Mouse (Mus musculus) lung, embryonic 16.5 days (tissue): Measurements from ENCODE around the gene Nr2c2. TPM values are rescaled to one million over a fixed set of nuclear protein-coding genes. Genes with fewer than 3 reads are reported as not detected.
"Not testable (repeated sequence)": the region's sequence is repeated elsewhere in the genome, so short reads cannot be mapped to it uniquely, and the experiment has no call there.

Experiments
- ATAC-seq: fragments of 200-750 bp; cut with Nextera tagmentation; 2 replicates; pipeline ENCODE4 v1.8.0; 2017; ENCODE audit warnings: low read depth, mild to moderate bottlenecking, moderate library complexity
- H3K27ac ChIP-seq: fragments of 300-500 bp; sonication (generic); 2 replicates; pipeline ENCODE4 v1.5.1; 2014; ENCODE audit warnings: mild to moderate bottlenecking, control low read depth, low read length
- H3K27me3 ChIP-seq: fragments of 300-500 bp; sonication (generic); 2 replicates; pipeline ENCODE4 v1.6.1; 2014; ENCODE audit warnings: low read depth, low read length, mixed read lengths; ENCODE audit not compliant: control insufficient read depth, insufficient read depth
- H3K36me3 ChIP-seq: fragments of 300-500 bp; sonication (generic); 2 replicates; pipeline ENCODE4 v1.6.1; 2014; ENCODE audit warnings: low read length; ENCODE audit not compliant: control insufficient read depth, insufficient read depth
- H3K4me1 ChIP-seq: fragments of 300-500 bp; sonication (generic); replicated peaks from 2 replicates; pipeline ENCODE4 v1.6.1; 2014; ENCODE audit warnings: low read length, mixed read lengths; ENCODE audit not compliant: control insufficient read depth, insufficient read depth
- H3K4me2 ChIP-seq: fragments of 300-500 bp; sonication (generic); 2 replicates; pipeline ENCODE4 v1.6.1; 2014; ENCODE audit warnings: low read depth, low read length, control low read depth
- H3K4me3 ChIP-seq: fragments of 300-500 bp; sonication (generic); 2 replicates; pipeline ENCODE4 v1.5.1; 2014; ENCODE audit warnings: mild to moderate bottlenecking, low read length, control low read depth
- H3K9ac ChIP-seq: fragments of 300-500 bp; sonication (generic); 2 replicates; pipeline ENCODE4 v1.6.1; 2014; ENCODE audit warnings: low read length, control low read depth
- H3K9me3 ChIP-seq: fragments of 300-500 bp; sonication (generic); 2 replicates; pipeline ENCODE4 v1.6.1; 2016; ENCODE audit warnings: low read length; ENCODE audit not compliant: control insufficient read depth
- WGBS: fragments of 180-500 bp; shearing (Covaris S2); extraction: QIAGEN DNeasy Blood & Tissue Kit; methylation state at CpG from one replicate; pipeline ENCODE4 v1.1.7; 2014; 5-methylcytosine and 5-hydroxymethylcytosine counted together
- polyA plus RNA-seq: library from polyadenylated mRNA; unstranded; fragments of >200 nt; fragmentation: Nextera tagmentation; extraction: Ambion mirVana; gene quantifications from 2 replicates; pipeline ENCODE4 v1.2.1, GENCODE M21; 2015

Nr2c2 gene
- polyA plus RNA-seq, 1 experiment from 2014 or later: 15.3 TPM

- no peak overlapping the region for H3K9ac ChIP-seq
- no peak overlapping the region for H3K27ac ChIP-seq
- H3K27me3 ChIP-seq: no peaks in the 10 kb centered on the region
- ATAC-seq: peak; percentile 50; the same call in 1 of the 2 replicates
- no peak overlapping the region for H3K4me2 ChIP-seq
- 33% methylated on average over 15 of the region's 15 CpGs for WGBS
- H3K36me3 ChIP-seq: no peaks in the 10 kb centered on the region
- no peaks in the 10 kb centered on the region for H3K4me1 ChIP-seq
- H3K4me3 ChIP-seq: no peak overlapping the region
- H3K9me3 ChIP-seq: no peaks in the 10 kb centered on the region
Observed at GRCm38 (mm10) chr6:92071121-92071839, 19.9 kb upstream of the Nr2c2 start.

GRCm38 (mm10) chr6:92080730-92081129 lies 10.5 kb upstream of the Nr2c2 start:
- H3K27me3 ChIP-seq: no peaks in the 10 kb centered on the region
- H3K4me3 ChIP-seq: no peak overlapping the region
- no peak overlapping the region for H3K4me2 ChIP-seq
- no peak overlapping the region for H3K9ac ChIP-seq
- H3K36me3 ChIP-seq: no peaks in the 10 kb centered on the region
- no peaks in the 10 kb centered on the region for H3K4me1 ChIP-seq
- no peak for ATAC-seq
- H3K9me3 ChIP-seq: no peaks in the 10 kb centered on the region
- H3K27ac ChIP-seq: no peak overlapping the region
- 85% methylated on average over 2 of the region's 2 CpGs for WGBS

- WGBS: 77% methylated on average over 4 of the region's 4 CpGs
- no peak overlapping the region for H3K4me3 ChIP-seq
- H3K27ac ChIP-seq: no peak overlapping the region
- no peak overlapping the region for H3K9ac ChIP-seq
- H3K4me1 ChIP-seq: no peaks in the 10 kb centered on the region
- H3K4me2 ChIP-seq: no peak overlapping the region
- no peaks in the 10 kb centered on the region for H3K36me3 ChIP-seq
- ATAC-seq: no peak
- no peaks in the 10 kb centered on the region for H3K9me3 ChIP-seq
- no peaks in the 10 kb centered on the region for H3K27me3 ChIP-seq
Observed at GRCm38 (mm10) chr6:92082756-92083155, 8.4 kb upstream of the Nr2c2 start.

GRCm38 (mm10) chr6:92084932-92085331 lies 6.3 kb upstream of the Nr2c2 start:
- no peaks in the 10 kb centered on the region for H3K9me3 ChIP-seq
- H3K4me2 ChIP-seq: no peak overlapping the region
- WGBS: 76% methylated on average over 3 of the region's 3 CpGs
- no peak for ATAC-seq
- H3K27me3 ChIP-seq: no peaks in the 10 kb centered on the region
- H3K36me3 ChIP-seq: no peaks in the 10 kb centered on the region
- H3K27ac ChIP-seq: no peak overlapping the region
- H3K4me1 ChIP-seq: peaks cover under 1% of the 10 kb centered on the region; the same call in 1 of the 2 replicates
- no peak overlapping the region for H3K4me3 ChIP-seq
- no peak overlapping the region for H3K9ac ChIP-seq

- H3K4me2 ChIP-seq, H3K9me3 ChIP-seq, H3K27me3 ChIP-seq, ATAC-seq, H3K27ac ChIP-seq, H3K36me3 ChIP-seq, H3K9ac ChIP-seq, H3K4me3 ChIP-seq: not testable (repeated sequence)
- H3K4me1 ChIP-seq: peaks cover 15% of the 10 kb centered on the region
- 89% methylated on average over 7 of the region's 7 CpGs for WGBS
Observed at GRCm38 (mm10) chr6:92089141-92089540, 2.0 kb upstream of the Nr2c2 start.

GRCm38 (mm10) chr6:92089982-92090381 lies 1.2 kb upstream of the Nr2c2 start:
- H3K9me3 ChIP-seq: no peaks in the 10 kb centered on the region
- H3K36me3 ChIP-seq: no peaks in the 10 kb centered on the region
- 89% methylated on average over 4 of the region's 4 CpGs for WGBS
- H3K4me2 ChIP-seq: peak overlapping the region; percentile 11; the same call in 1 of the 2 replicates
- no peak overlapping the region for H3K27ac ChIP-seq
- H3K27me3 ChIP-seq: no peaks in the 10 kb centered on the region
- H3K4me3 ChIP-seq: no peak overlapping the region
- no peak for ATAC-seq
- H3K4me1 ChIP-seq: peaks cover 19% of the 10 kb centered on the region
- no peak overlapping the region for H3K9ac ChIP-seq

GRCm38 (mm10) chr6:92090497-92090896 lies 693 bp upstream of the Nr2c2 start:
- no peak for ATAC-seq
- WGBS: 4% methylated on average over 4 of the region's 4 CpGs
- H3K4me3 ChIP-seq: peak overlapping the region; percentile 95
- H3K9ac ChIP-seq: peak overlapping the region; percentile 99
- peak overlapping the region; percentile 66 for H3K4me2 ChIP-seq
- H3K36me3 ChIP-seq: no peaks in the 10 kb centered on the region
- no peaks in the 10 kb centered on the region for H3K27me3 ChIP-seq
- H3K4me1 ChIP-seq: peaks cover 22% of the 10 kb centered on the region
- H3K9me3 ChIP-seq: no peaks in the 10 kb centered on the region
- peak overlapping the region; percentile 100 for H3K27ac ChIP-seq

GRCm38 (mm10) chr6:92091767-92092489 lies 738 bp downstream of the Nr2c2 start:
- peak overlapping the region; percentile 100 for H3K27ac ChIP-seq
- 0% methylated on average over 49 of the region's 81 CpGs for WGBS
- H3K36me3 ChIP-seq: no peaks in the 10 kb centered on the region
- H3K9me3 ChIP-seq: no peaks in the 10 kb centered on the region
- H3K9ac ChIP-seq: peak overlapping the region; percentile 99
- peaks cover 22% of the 10 kb centered on the region for H3K4me1 ChIP-seq
- peak overlapping the region; percentile 75 for H3K4me2 ChIP-seq
- ATAC-seq: peak; percentile 99
- no peaks in the 10 kb centered on the region for H3K27me3 ChIP-seq
- peak overlapping the region; percentile 95 for H3K4me3 ChIP-seq

- Histone ChIP-seq H3K4me1 (peaks cover 22% of the 10 kb centered on the region), H3K9ac (peak overlapping the region; percentile 99), H3K27me3 (no peaks in the 10 kb centered on the region), H3K4me3 (peak overlapping the region; percentile 95), H3K4me2 (peak overlapping the region; percentile 75), H3K36me3 (no peaks in the 10 kb centered on the region), H3K9me3 (no peaks in the 10 kb centered on the region), H3K27ac (peak overlapping the region; percentile 100)
- WGBS: 16% methylated on average over 3 of the region's 3 CpGs
- no peak for ATAC-seq
Observed at GRCm38 (mm10) chr6:92092737-92093136, 1.5 kb downstream of the Nr2c2 start.
